Mouse (Mus musculus): ENCODE data around the gene Grn. TPM values are rescaled to one million over a fixed set of nuclear protein-coding genes. Genes with fewer than 3 reads are reported as not detected.

Gene Grn
- total RNA-seq (2014; rRNA removed) (85.6 and 98.5 TPM in 2 replicates), polyA plus RNA-seq (2015; fragmentation: Nextera tagmentation; extraction: Ambion mirVana) (98.4 and 104 TPM in 2 replicates)

DNA sequence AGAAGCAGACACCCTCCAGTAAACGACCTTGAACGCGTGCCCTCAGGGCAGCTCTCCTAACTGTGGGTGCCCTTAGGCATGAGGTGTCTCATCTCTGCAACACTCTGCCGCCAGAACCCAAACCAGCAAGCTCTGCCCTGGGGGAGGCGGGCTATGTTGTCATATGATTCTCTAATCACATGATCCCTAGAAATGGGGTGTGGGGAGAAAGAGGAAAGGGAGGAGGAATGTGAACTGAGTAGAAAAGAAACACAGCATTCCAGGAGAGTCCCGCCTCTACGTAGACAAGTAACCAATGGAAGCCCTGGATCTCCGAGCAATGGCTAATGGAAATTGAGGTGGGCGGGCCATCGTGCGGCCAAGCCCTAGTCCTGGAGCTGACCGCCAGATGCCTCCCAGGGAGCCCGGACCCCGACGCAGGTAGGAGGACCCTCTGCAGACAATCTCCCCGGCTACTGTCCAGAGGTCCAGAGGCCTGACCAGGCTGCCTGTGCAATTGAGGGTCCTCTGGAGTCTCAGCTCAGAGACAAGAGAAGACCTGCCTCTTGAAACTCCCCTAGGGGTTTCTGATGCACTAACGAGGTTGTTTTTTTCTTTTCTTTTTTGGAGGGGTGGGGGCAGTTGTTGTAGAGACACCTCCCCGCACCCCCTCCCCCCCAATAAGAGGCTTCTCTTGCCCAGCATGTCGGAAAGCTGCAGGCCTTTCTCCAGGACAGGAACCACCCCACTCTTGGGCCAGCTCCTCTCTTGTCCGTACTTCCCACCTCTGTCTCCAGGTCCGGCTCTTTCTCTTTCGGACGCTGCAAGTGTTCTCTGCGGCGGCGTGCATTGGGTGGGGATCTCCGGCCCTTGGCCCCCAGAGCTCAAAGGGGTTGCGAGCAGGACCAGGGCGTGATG lies at the start of gene Grn:
Grn (plus strand) TSS at position 195 of the 897 bp plus-strand sequence.
- H3K4me1 ChIP-seq (ENCODE audit: insufficient read depth, low read length), result peaks cover 16% of the 10 kb centered on the region
- no peak for TF ChIP-seq CTCF (IDR thresholded peaks at IDR 0.05; ENCODE audit: low read depth)
- no peaks in the 10 kb centered on the region for H3K27me3 ChIP-seq (ENCODE audit: insufficient read depth, low read length)
- H3K4me3 ChIP-seq (ENCODE audit: low read length), result peak within 1 kb of the TSS; percentile 56
- H3K27ac ChIP-seq, result peak within 1 kb of the TSS; percentile 70
- no peaks in the 10 kb centered on the region for H3K9me3 ChIP-seq (ENCODE audit: low read length)
- peak within 1 kb of the TSS; percentile 64 for H3K9ac ChIP-seq (replicated peaks; ENCODE audit: low read length)
- ATAC-seq (peak; percentile 92), DNase-seq (ENCODE audit: low spot score) (peak; percentile 96)
- WGBS, result under 1% methylated on average over 29 of the region's 29 CpGs
- H3K36me3 ChIP-seq (ENCODE audit: insufficient read depth, low read length), result peaks cover 7% of the 10 kb centered on the region
- peak within 1 kb of the TSS; percentile 92 for H3K4me2 ChIP-seq (ENCODE audit: low read depth, low read length)

GRCm38 (mm10) chr11:102381341-102382100 lies 48.6 kb upstream of the Grn start:
- H3K4me3 ChIP-seq (ENCODE audit: low read length), result no peak overlapping the region
- H3K4me2 ChIP-seq (ENCODE audit: low read depth, low read length), result no peak overlapping the region
- H3K4me1 ChIP-seq (ENCODE audit: insufficient read depth, low read length), result no peaks in the 10 kb centered on the region
- no peak overlapping the region for H3K27ac ChIP-seq
- no peaks in the 10 kb centered on the region for H3K27me3 ChIP-seq (ENCODE audit: insufficient read depth, low read length)
- no peaks in the 10 kb centered on the region for H3K36me3 ChIP-seq (ENCODE audit: insufficient read depth, low read length)
- TF ChIP-seq CTCF (IDR thresholded peaks at IDR 0.05; ENCODE audit: low read depth), result no peak
- no peak for DNase-seq (ENCODE audit: low spot score)
- H3K9ac ChIP-seq (replicated peaks; ENCODE audit: low read length), result no peak overlapping the region
- no peaks in the 10 kb centered on the region for H3K9me3 ChIP-seq (ENCODE audit: low read length)
- 27% methylated on average over 4 of the region's 4 CpGs for WGBS
- ATAC-seq, result no peak

DNA sequence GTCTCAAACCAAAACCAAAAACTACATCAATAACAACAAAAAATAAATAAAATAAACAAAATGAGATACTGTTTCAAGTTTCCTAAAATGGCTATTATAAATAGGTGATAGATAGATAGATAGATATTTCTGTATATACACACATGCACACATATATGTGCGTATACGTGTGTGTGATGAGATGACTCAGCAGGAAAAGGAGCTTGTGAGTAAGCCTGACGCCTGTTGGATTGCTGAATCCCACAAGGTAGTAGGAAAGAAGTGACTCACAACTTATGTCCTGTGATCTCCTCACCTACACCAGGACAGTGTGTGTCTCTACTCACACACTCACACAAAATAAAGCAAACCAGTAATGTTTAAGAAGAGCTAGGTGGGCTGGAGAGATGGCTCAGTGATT lies 47.3 kb upstream of the Grn start:
- Histone ChIP-seq H3K9ac (replicated peaks; ENCODE audit: low read length) (no peak overlapping the region), H3K4me2 (ENCODE audit: low read depth, low read length) (no peak overlapping the region), H3K36me3 (ENCODE audit: insufficient read depth, low read length) (no peaks in the 10 kb centered on the region), H3K27ac (no peak overlapping the region), H3K9me3 (ENCODE audit: low read length) (no peaks in the 10 kb centered on the region), H3K27me3 (ENCODE audit: insufficient read depth, low read length) (no peaks in the 10 kb centered on the region), H3K4me3 (ENCODE audit: low read length) (no peak overlapping the region), H3K4me1 (ENCODE audit: insufficient read depth, low read length) (no peaks in the 10 kb centered on the region)
- TF ChIP-seq CTCF (IDR thresholded peaks at IDR 0.05; ENCODE audit: low read depth), result no peak
- ATAC-seq (no peak), DNase-seq (ENCODE audit: low spot score) (no peak)
- WGBS, result 88% methylated on average over 3 of the region's 3 CpGs

DNA sequence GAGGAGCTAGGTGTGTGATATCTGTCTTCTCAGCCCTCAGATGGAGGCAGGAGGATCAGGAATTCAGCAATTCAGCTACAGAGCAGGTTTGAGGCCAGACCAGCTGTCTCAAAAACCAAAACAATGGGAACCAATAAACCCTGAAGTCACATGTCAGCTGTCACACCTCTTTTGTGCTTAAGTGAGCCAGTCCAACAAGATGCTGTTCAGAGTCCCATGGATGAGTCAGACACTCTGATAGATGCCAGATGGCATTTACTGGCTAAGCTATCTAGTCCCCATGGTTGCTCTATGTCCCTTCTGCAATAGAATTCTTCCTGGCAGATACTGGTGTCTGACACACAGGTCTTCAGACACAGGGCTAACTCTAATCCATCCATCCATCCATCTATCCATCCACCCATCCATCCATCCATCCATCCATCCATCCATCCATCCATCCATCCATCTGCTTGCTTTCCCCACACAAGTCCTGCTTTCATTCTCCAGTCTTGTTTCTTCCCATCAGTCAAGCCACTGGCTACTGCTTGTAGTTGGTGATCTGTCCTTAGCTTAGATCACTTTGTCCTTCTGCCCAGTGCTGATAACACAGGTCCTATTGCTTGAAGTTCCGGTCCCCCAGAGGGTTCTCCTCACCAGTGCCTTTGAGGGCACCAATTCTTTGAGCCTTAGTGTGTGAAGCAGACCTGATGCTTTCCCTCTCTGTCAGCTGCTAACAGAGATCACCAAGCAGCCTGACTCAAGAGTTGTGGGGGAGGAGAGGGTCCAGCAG lies 46.6 kb upstream of the Grn start:
- TF ChIP-seq CTCF (IDR thresholded peaks at IDR 0.05; ENCODE audit: low read depth), result no peak
- H3K4me3 ChIP-seq (ENCODE audit: low read length), result no peak overlapping the region
- no peaks in the 10 kb centered on the region for H3K36me3 ChIP-seq (ENCODE audit: insufficient read depth, low read length)
- no peak overlapping the region for H3K4me2 ChIP-seq (ENCODE audit: low read depth, low read length)
- H3K27ac ChIP-seq, result no peak overlapping the region
- no peak overlapping the region for H3K9ac ChIP-seq (replicated peaks; ENCODE audit: low read length)
- no peak for ATAC-seq
- 88% methylated on average over 1 of the region's 1 CpGs for WGBS
- no peaks in the 10 kb centered on the region for H3K4me1 ChIP-seq (ENCODE audit: insufficient read depth, low read length)
- no peaks in the 10 kb centered on the region for H3K9me3 ChIP-seq (ENCODE audit: low read length)
- H3K27me3 ChIP-seq (ENCODE audit: insufficient read depth, low read length), result no peaks in the 10 kb centered on the region
- DNase-seq (ENCODE audit: low spot score), result no peak

DNA sequence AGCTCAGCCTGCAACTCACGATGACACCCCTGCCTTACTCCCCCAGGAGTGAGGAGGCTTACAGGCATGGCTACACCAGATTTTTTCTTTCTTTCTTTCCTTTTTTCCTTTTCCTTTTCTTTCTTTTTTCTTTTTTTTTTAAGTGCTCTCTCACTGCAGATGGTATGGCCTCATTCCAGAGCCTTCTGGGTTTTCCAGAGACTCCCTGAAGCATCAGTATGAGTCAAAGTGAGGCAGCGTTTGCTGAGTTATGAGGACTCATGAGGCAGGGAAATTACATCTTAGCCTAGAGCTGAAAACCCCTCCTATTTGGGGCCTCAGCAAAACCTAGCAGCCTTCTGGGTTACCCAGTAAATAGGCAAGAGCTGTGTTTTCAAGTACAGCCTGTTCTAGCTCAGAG lies 45.7 kb upstream of the Grn start:
- Histone ChIP-seq H3K4me1 (ENCODE audit: insufficient read depth, low read length) (no peaks in the 10 kb centered on the region), H3K4me3 (ENCODE audit: low read length) (no peak overlapping the region), H3K36me3 (ENCODE audit: insufficient read depth, low read length) (no peaks in the 10 kb centered on the region), H3K9ac (replicated peaks; ENCODE audit: low read length) (no peak overlapping the region), H3K27ac (no peak overlapping the region), H3K27me3 (ENCODE audit: insufficient read depth, low read length) (no peaks in the 10 kb centered on the region), H3K4me2 (ENCODE audit: low read depth, low read length) (no peak overlapping the region), H3K9me3 (ENCODE audit: low read length) (no peaks in the 10 kb centered on the region)
- ATAC-seq, result no peak
- DNase-seq (ENCODE audit: low spot score), result no peak
- no peak for TF ChIP-seq CTCF (IDR thresholded peaks at IDR 0.05; ENCODE audit: low read depth)
- WGBS, result 58% methylated on average over 2 of the region's 2 CpGs

GRCm38 (mm10) chr11:102385075-102385474 lies 45.0 kb upstream of the Grn start:
- no peaks in the 10 kb centered on the region for H3K27me3 ChIP-seq (ENCODE audit: insufficient read depth, low read length)
- no peak overlapping the region for H3K27ac ChIP-seq
- DNase-seq (ENCODE audit: low spot score), result no peak
- 63% methylated on average over 4 of the region's 4 CpGs for WGBS
- H3K36me3 ChIP-seq (ENCODE audit: insufficient read depth, low read length), result no peaks in the 10 kb centered on the region
- no peak for ATAC-seq
- TF ChIP-seq CTCF (IDR thresholded peaks at IDR 0.05; ENCODE audit: low read depth), result no peak
- H3K9me3 ChIP-seq (ENCODE audit: low read length), result no peaks in the 10 kb centered on the region
- H3K4me1 ChIP-seq (ENCODE audit: insufficient read depth, low read length), result no peaks in the 10 kb centered on the region
- no peak overlapping the region for H3K4me2 ChIP-seq (ENCODE audit: low read depth, low read length)
- H3K9ac ChIP-seq (replicated peaks; ENCODE audit: low read length), result no peak overlapping the region
- no peak overlapping the region for H3K4me3 ChIP-seq (ENCODE audit: low read length)
